Mouse (Mus musculus) cortical plate, adult 2 months (tissue): ENCODE measurements at regions not wholly inside any gene's neighbourhood (a gene's known extent, or its start where the extent isn't known, plus 50 kb on each side); places are given as distances from the start of the nearest gene placed in this dataset.

Source experiments
- CTCF ChIP-seq: fragments of 200-500 bp; IDR thresholded peaks from 2 replicates; pipeline ENCODE4 v1.5.1; 2011; ENCODE audit warnings: mild to moderate bottlenecking, control low read depth, low read length; ENCODE audit not compliant: insufficient read depth; ENCODE audit errors: extremely low read depth
- POLR2A ChIP-seq: fragments of 200-500 bp; IDR thresholded peaks from 2 replicates; pipeline ENCODE4 v1.6.1; 2011; ENCODE audit warnings: mild to moderate bottlenecking, low read length, control low read depth; ENCODE audit not compliant: insufficient read depth; ENCODE audit errors: extremely low read depth

DNA sequence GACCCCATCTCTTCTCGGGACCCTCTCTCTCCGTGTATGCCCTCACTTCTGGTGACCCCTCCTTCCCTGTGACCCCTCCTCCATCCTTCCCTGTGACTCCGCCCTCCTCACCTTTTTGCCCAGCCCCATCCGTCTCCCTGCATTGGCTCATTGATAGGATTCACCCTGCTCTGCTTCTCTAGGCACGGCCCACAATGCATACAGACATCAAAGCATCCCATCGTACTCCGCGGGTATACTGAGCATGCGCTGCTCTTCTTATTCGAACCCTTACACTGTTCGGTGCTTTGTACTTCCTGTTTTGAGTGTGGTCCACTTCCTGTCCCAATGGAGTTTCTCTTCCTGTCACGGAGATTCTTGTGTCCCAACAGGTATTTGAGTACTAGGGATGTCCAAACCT lies 504.8 kb downstream of the Tbc1d22a start:
- TF ChIP-seq CTCF (no peak), POLR2A (no peak)
